Mouse (Mus musculus): ENCODE data around the gene Clcnkb.

- TF ChIP-seq POLR2A (IDR thresholded peaks at IDR 0.05; ENCODE audit: borderline replicate concordance, extremely low read depth, low read depth, low read length) (no peak), CTCF (IDR thresholded peaks at IDR 0.05; ENCODE audit: insufficient read depth, low read length) (no peak)
These were observed 40.6 kb upstream of the Clcnkb start for GRCm38 (mm10) chr4:141456193-141456938.

Data from lung, adult 2 months (tissue).